Mouse (Mus musculus) embryonic facial prominence, embryonic 14.5 days (tissue): Measurements from ENCODE around the gene Wnt8b. TPM values are rescaled to one million over a fixed set of nuclear protein-coding genes. Genes with fewer than 3 reads are reported as not detected.

Source experiments
- ATAC-seq: fragments of 200-750 bp; cut with Nextera tagmentation; 2 replicates; pipeline ENCODE4 v1.8.0; 2017; ENCODE audit warnings: low read depth, moderate number of reproducible peaks, moderate TSS enrichment
- DNase-seq: peaks from one replicate; pipeline ENCODE4 v3.0.0-alpha.2; 2015; ENCODE audit warnings: low spot score
- H3K27ac ChIP-seq: fragments of 300-500 bp; sonication (generic); replicated peaks from 2 replicates; pipeline ENCODE4 v1.5.1; 2014; ENCODE audit warnings: low read depth, mild to moderate bottlenecking, low read length, moderate library complexity
- H3K27me3 ChIP-seq: fragments of 300-500 bp; sonication (generic); replicated peaks from 2 replicates; pipeline ENCODE4 v1.6.1; 2014; ENCODE audit warnings: low read length; ENCODE audit not compliant: control insufficient read depth, insufficient read depth
- H3K36me3 ChIP-seq: fragments of 300-500 bp; sonication (generic); 2 replicates; pipeline ENCODE4 v1.6.1; 2014; ENCODE audit warnings: low read length, mixed read lengths; ENCODE audit not compliant: control insufficient read depth, insufficient read depth
- H3K4me1 ChIP-seq: fragments of 300-500 bp; sonication (generic); 2 replicates; pipeline ENCODE4 v1.6.1; 2014; ENCODE audit warnings: antibody characterized with exemption, low read length; ENCODE audit not compliant: control insufficient read depth, insufficient read depth
- H3K4me2 ChIP-seq: fragments of 300-500 bp; sonication (generic); 2 replicates; pipeline ENCODE4 v1.6.1; 2014; ENCODE audit warnings: low read depth, mild to moderate bottlenecking, low read length, moderate library complexity, mixed read lengths
- H3K4me3 ChIP-seq: fragments of 300-500 bp; sonication (generic); 2 replicates; pipeline ENCODE4 v1.5.1; 2014; ENCODE audit warnings: low read depth, mild to moderate bottlenecking, low read length
- H3K9ac ChIP-seq: fragments of 300-500 bp; sonication (generic); 2 replicates; pipeline ENCODE4 v1.6.1; 2014; ENCODE audit warnings: low read depth, mild to moderate bottlenecking, low read length, moderate library complexity, mixed read lengths
- H3K9me3 ChIP-seq: fragments of 300-500 bp; sonication (generic); 2 replicates; pipeline ENCODE4 v1.6.1; 2016; ENCODE audit warnings: low read length; ENCODE audit not compliant: control insufficient read depth
- WGBS: fragments of 180-500 bp; shearing (Covaris S2); extraction: QIAGEN DNeasy Blood & Tissue Kit; methylation state at CpG from one replicate; pipeline ENCODE4 v1.1.7; 2014; 5-methylcytosine and 5-hydroxymethylcytosine counted together
- polyA plus RNA-seq: library from polyadenylated mRNA; unstranded; fragments of >200 nt; fragmentation: Nextera tagmentation; extraction: Ambion mirVana; gene quantifications from 2 replicates; pipeline ENCODE4 v1.2.1, GENCODE M21; 2014

The Wnt8b gene
- polyA plus RNA-seq = 0.14 and 0.34 TPM in 2 replicates

- Histone ChIP-seq H3K27me3 (peaks cover 13% of the 10 kb centered on the region; the same call in 1 of the 2 replicates), H3K4me1 (no peaks in the 10 kb centered on the region), H3K4me2 (no peak within 1 kb of the TSS), H3K9ac (no peak within 1 kb of the TSS), H3K27ac (no peak within 1 kb of the TSS), H3K36me3 (no peaks in the 10 kb centered on the region), H3K4me3 (no peak within 1 kb of the TSS), H3K9me3 (no peaks in the 10 kb centered on the region)
- WGBS = 33% methylated on average over 8 of the region's 8 CpGs
- ATAC-seq = no peak
- no peak for DNase-seq
Observed at GRCm38 (mm10) chr19:44493128-44493527, at the start of gene Wnt8b. TSS of gene Wnt8b (plus strand) at chr19:44493472.

GRCm38 (mm10) chr19:44445755-44446154 is 47.5 kb upstream of the Wnt8b start:
- H3K9me3 ChIP-seq = no peaks in the 10 kb centered on the region
- no peak overlapping the region for H3K4me2 ChIP-seq
- H3K4me3 ChIP-seq = no peak overlapping the region
- no peak overlapping the region for H3K27ac ChIP-seq
- ATAC-seq (no peak), DNase-seq (no peak)
- no peaks in the 10 kb centered on the region for H3K4me1 ChIP-seq
- 79% methylated on average over 3 of the region's 3 CpGs for WGBS
- no peak overlapping the region for H3K9ac ChIP-seq
- H3K36me3 ChIP-seq = no peaks in the 10 kb centered on the region
- no peaks in the 10 kb centered on the region for H3K27me3 ChIP-seq

GRCm38 (mm10) chr19:44447927-44448326 is 45.3 kb upstream of the Wnt8b start:
- WGBS = 83% methylated on average over 4 of the region's 4 CpGs
- Histone ChIP-seq H3K4me3 (no peak overlapping the region), H3K4me1 (no peaks in the 10 kb centered on the region), H3K9me3 (no peaks in the 10 kb centered on the region), H3K36me3 (no peaks in the 10 kb centered on the region), H3K27me3 (no peaks in the 10 kb centered on the region), H3K27ac (no peak overlapping the region), H3K4me2 (no peak overlapping the region), H3K9ac (no peak overlapping the region)
- DNase-seq = no peak
- ATAC-seq = no peak

- no peak for ATAC-seq
- DNase-seq = no peak
- no peaks in the 10 kb centered on the region for H3K27me3 ChIP-seq
- H3K9ac ChIP-seq = no peak overlapping the region
- 86% methylated on average over 6 of the region's 6 CpGs for WGBS
- no peak overlapping the region for H3K4me2 ChIP-seq
- H3K36me3 ChIP-seq = no peaks in the 10 kb centered on the region
- H3K4me3 ChIP-seq = no peak overlapping the region
- H3K4me1 ChIP-seq = no peaks in the 10 kb centered on the region
- no peak overlapping the region for H3K27ac ChIP-seq
- H3K9me3 ChIP-seq = no peaks in the 10 kb centered on the region
Observed at GRCm38 (mm10) chr19:44454862-44455261, 38.4 kb upstream of the Wnt8b start.

GRCm38 (mm10) chr19:44455356-44455755 is 37.9 kb upstream of the Wnt8b start:
- DNase-seq (no peak), ATAC-seq (no peak)
- Histone ChIP-seq H3K27ac (no peak overlapping the region), H3K4me3 (no peak overlapping the region), H3K27me3 (no peaks in the 10 kb centered on the region), H3K36me3 (no peaks in the 10 kb centered on the region), H3K9ac (no peak overlapping the region), H3K4me1 (no peaks in the 10 kb centered on the region), H3K4me2 (no peak overlapping the region), H3K9me3 (no peaks in the 10 kb centered on the region)
- 72% methylated on average over 8 of the region's 8 CpGs for WGBS

- H3K27ac ChIP-seq = no peak overlapping the region
- no peak overlapping the region for H3K4me2 ChIP-seq
- H3K4me3 ChIP-seq = no peak overlapping the region
- ATAC-seq (0 out of 2 replicates have a peak, but pooled peaks have one; percentile 41), DNase-seq (no peak)
- WGBS = 89% methylated on average over 2 of the region's 3 CpGs
- no peaks in the 10 kb centered on the region for H3K36me3 ChIP-seq
- H3K27me3 ChIP-seq = no peaks in the 10 kb centered on the region
- H3K9ac ChIP-seq = no peak overlapping the region
- no peaks in the 10 kb centered on the region for H3K9me3 ChIP-seq
- H3K4me1 ChIP-seq = no peaks in the 10 kb centered on the region
Observed at GRCm38 (mm10) chr19:44457359-44458055, 35.8 kb upstream of the Wnt8b start.

- no peak overlapping the region for H3K27ac ChIP-seq
- no peaks in the 10 kb centered on the region for H3K9me3 ChIP-seq
- DNase-seq (peak; percentile 23), ATAC-seq (no peak)
- 83% methylated on average over 13 of the region's 13 CpGs for WGBS
- H3K9ac ChIP-seq = no peak overlapping the region
- H3K4me1 ChIP-seq = no peaks in the 10 kb centered on the region
- H3K36me3 ChIP-seq = no peaks in the 10 kb centered on the region
- H3K4me3 ChIP-seq = no peak overlapping the region
- no peak overlapping the region for H3K4me2 ChIP-seq
- H3K27me3 ChIP-seq = no peaks in the 10 kb centered on the region
Observed at GRCm38 (mm10) chr19:44458696-44459095, 34.6 kb upstream of the Wnt8b start.

- no peak overlapping the region for H3K4me2 ChIP-seq
- WGBS = 76% methylated on average over 5 of the region's 5 CpGs
- no peaks in the 10 kb centered on the region for H3K36me3 ChIP-seq
- H3K27ac ChIP-seq = no peak overlapping the region
- no peak overlapping the region for H3K9ac ChIP-seq
- no peak for ATAC-seq
- DNase-seq = no peak
- H3K27me3 ChIP-seq = no peaks in the 10 kb centered on the region
- no peaks in the 10 kb centered on the region for H3K4me1 ChIP-seq
- no peaks in the 10 kb centered on the region for H3K9me3 ChIP-seq
- no peak overlapping the region for H3K4me3 ChIP-seq
Observed at GRCm38 (mm10) chr19:44460441-44460840, 32.8 kb upstream of the Wnt8b start.

GRCm38 (mm10) chr19:44461500-44461899 is 31.8 kb upstream of the Wnt8b start:
- H3K4me2 ChIP-seq = no peak overlapping the region
- no peak overlapping the region for H3K27ac ChIP-seq
- DNase-seq = no peak
- H3K9me3 ChIP-seq = no peaks in the 10 kb centered on the region
- no peak for ATAC-seq
- no peaks in the 10 kb centered on the region for H3K4me1 ChIP-seq
- H3K9ac ChIP-seq = no peak overlapping the region
- WGBS = 52% methylated on average over 4 of the region's 4 CpGs
- H3K4me3 ChIP-seq = no peak overlapping the region
- no peaks in the 10 kb centered on the region for H3K27me3 ChIP-seq
- no peaks in the 10 kb centered on the region for H3K36me3 ChIP-seq
